Comparison of ENCODE assay signal across 14 mouse cellular contexts in genomic region chr9:107600745-107601144, GRCm38 (mm10). TPM values are rescaled to one million over a fixed set of nuclear protein-coding genes. Genes with fewer than 3 reads are reported as not detected.
DNase-seq lines count a peak whose midpoint lies in the region; TF ChIP-seq lines count a peak whose summit lies in the region.
"Had no signal": no experiment of that assay in that cellular context is flagged by ENCODE, and none has a peak within 500 bp of the region (broad histone marks: within the 10 kb centered on the region; RNA-seq: fewer than 3 reads in every experiment).

No protein-coding gene starts in this region.

- peaks cover 94% of the 10 kb centered on the region for H3K27me3 ChIP-seq in E14TG2a.4 (ENCODE audit: insufficient read depth, low read length)
- H3K27me3 ChIP-seq: embryonic facial prominence, embryonic 13.5 days; neural tube, embryonic 13.5 days had no signal

- TF ChIP-seq CTCF in left cerebral cortex, adult 2 months (IDR thresholded peaks at IDR 0.05), result peak; percentile 30
- peak; percentile 36 for TF ChIP-seq CTCF in E14TG2a.4 (conservative IDR thresholded peaks at IDR 0.05; ENCODE audit: low read length)

- H3K9me3 ChIP-seq in E14TG2a.4 (ENCODE audit: low read length), result no peaks in the 10 kb centered on the region
- H3K9me3 ChIP-seq: embryonic facial prominence, embryonic 13.5 days; neural tube, embryonic 13.5 days had no signal

- H3K27ac ChIP-seq in left cerebral cortex, adult 2 months, result no peak overlapping the region
- H3K27ac ChIP-seq: embryonic facial prominence, embryonic 13.5 days; kidney, postnatal 0 days; neural tube, embryonic 13.5 days had no signal

- peaks cover 4% of the 10 kb centered on the region; the same call in 1 of the 2 replicates for H3K36me3 ChIP-seq in E14TG2a.4 (ENCODE audit: insufficient read depth, low read length)
- H3K36me3 ChIP-seq: neural tube, embryonic 13.5 days had no signal

- H3K4me3 ChIP-seq in left cerebral cortex, adult 2 months, result no peak overlapping the region
- no peak overlapping the region for H3K4me3 ChIP-seq in E14TG2a.4 (replicated peaks; ENCODE audit: low read length)
- H3K4me3 ChIP-seq: embryonic facial prominence, embryonic 13.5 days; neural tube, embryonic 13.5 days had no signal

- intact Hi-C loops in left cerebral cortex, adult 2 months (cut with DNase I), result no loop called here

- peak; percentile 42 to 63 for DNase-seq in cerebellum, postnatal 10 days
- DNase-seq in cerebellum, adult 8-10 months, result no peak
- DNase-seq in left cerebral cortex, adult 2 months (ENCODE audit: extremely low spot score in 1 of 2, low spot score in 2 of 2), result no peak
- no peak for DNase-seq in left cerebral cortex, adult 9 months (ENCODE audit: low spot score in 2 of 2)
- peak; percentile 35 for DNase-seq in brain, adult 2 months (ENCODE audit: low read depth, low spot score)
- DNase-seq in frontal cortex, postnatal 10 days (ENCODE audit: low spot score in 2 of 2), result no peak
- DNase-seq in c-Kit-positive CD71-positive TER-119-positive erythroid progenitor cells, embryonic 14.5 days (ENCODE audit: low spot score), result no peak
- DNase-seq: heart, postnatal 4 days; lung, adult 18-20 months had no signal

- H3K4me1 ChIP-seq in E14TG2a.4 (replicated peaks; ENCODE audit: low read depth, low read length), result peaks cover 71% of the 10 kb centered on the region

RNA-seq across cellular contexts. Expression of gene Sema3b, which starts 8.3 kb away (rescaled TPM):
- 1 to 10 TPM; 3.3 to 4.1 TPM for total RNA-seq in left cerebral cortex, adult 2 months (2021)
- total RNA-seq: granulocyte monocyte progenitor cell, adult 5-6 weeks had no signal

RNA-seq across cellular contexts. Expression of gene Ifrd2, which starts 13.3 kb away (rescaled TPM):
- 10 to 100 TPM; 10.5 to 10.9 TPM for total RNA-seq in left cerebral cortex, adult 2 months (2021)

RNA-seq across cellular contexts. Expression of gene Hyal3, which starts 20.1 kb away (rescaled TPM):
- 1 to 10 TPM in 1 of 2 experiments, under 1 TPM in 1; 0.97 to 1.2 TPM for total RNA-seq in left cerebral cortex, adult 2 months (2021)

RNA-seq across cellular contexts. Expression of gene Naa80, which starts 22.1 kb away (rescaled TPM):
- total RNA-seq in left cerebral cortex, adult 2 months (2021), result 10 to 100 TPM; 11.3 to 12.6 TPM

RNA-seq across cellular contexts. Expression of gene Hyal1, which starts 24.0 kb away (rescaled TPM):
- total RNA-seq in left cerebral cortex, adult 2 months (2021), result 1 to 10 TPM; 6.0 to 8.5 TPM

Comparison
In these comparisons a context has a peak if more than half of its experiments do, and no peak if none do; other contexts are left out.
1. DNase-seq: peak in cerebellum, postnatal 10 days (2 of 2) and brain, adult 2 months (single experiment); none in cerebellum, adult 8-10 months (single experiment), left cerebral cortex, adult 2 months (0 of 2), left cerebral cortex, adult 9 months (0 of 2), frontal cortex, postnatal 10 days (0 of 2) and c-Kit-positive CD71-positive TER-119-positive erythroid progenitor cells, embryonic 14.5 days (single experiment).